Mouse (Mus musculus): Measurements from ENCODE around the gene Gab1.

Gab1 gene

DNA sequence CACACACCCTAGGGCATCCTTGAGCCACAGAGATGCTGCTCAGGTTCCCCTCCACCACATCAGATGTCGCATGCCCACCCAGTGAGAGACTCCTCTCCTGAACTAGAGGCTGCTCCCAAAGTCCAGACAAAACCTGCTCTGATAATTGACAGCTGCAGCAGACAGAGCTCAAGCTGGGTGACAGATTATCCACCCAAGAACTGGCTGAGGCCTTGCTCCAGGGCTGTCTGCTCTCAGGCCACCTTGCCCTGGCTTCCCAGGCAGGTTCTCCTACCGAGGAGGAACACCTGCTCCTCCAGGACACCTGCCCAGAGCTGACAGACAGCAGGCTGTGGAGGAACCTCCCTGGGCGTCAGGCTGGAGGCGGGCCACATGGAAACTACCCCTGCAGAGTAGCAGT, 7.6 kb downstream of the Gab1 start:
- DNase-seq (ENCODE audit: low spot score in 2 of 2), result no peak

DNA sequence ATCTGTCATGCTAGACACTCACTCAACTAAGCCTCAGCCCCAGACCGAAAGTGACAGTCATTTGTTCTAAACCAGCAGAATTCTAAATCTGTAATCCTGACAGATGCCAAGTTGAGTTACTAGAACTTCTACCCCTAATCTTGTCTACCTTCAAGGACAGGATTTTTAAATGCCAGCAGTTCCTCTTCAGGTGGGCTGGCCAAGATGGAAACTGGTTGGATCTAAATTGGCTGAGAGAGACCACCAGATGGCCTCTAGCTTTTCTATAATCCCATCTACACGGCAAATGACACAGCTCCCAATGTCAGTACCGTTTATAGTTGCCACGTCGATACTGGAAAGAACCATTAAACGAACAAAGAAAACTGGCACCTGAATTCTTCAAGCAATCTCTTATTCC, 8.9 kb downstream of the Gab1 start:
- no peak for DNase-seq (ENCODE audit: low spot score in 2 of 2)

DNA sequence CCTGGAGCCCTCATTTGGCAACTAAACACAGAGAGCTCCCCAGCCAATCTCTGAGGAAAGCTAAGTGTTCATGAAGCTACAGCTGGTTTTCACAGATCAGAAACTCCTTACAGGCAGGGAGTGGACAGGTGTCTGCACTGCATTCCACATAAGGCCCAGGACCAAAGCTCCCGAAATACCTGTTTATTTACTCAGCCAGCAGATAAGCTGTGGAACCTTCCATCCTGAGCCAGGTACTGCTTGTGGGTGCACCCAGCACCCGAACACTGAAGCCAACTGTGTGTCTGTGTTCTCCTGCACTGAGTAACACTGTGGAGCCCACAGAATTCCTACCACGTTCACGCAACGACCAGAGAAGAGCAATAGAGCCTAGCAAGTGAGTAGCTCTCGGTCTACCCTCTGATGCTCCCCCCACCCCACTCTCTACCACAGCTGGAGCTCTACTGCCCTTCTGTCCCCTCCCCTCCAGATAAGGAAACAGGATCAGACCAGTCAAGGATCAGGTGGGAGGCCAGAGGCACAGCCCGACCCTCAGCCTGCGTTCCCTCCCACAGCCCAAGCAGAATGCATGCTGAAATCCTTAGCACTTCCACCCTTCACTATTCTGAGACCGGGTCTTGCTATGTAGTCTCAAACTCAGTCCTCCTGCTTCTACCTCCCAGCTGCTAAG, 9.6 kb downstream of the Gab1 start:
- DNase-seq (ENCODE audit: low spot score in 2 of 2), result no peak

DNA sequence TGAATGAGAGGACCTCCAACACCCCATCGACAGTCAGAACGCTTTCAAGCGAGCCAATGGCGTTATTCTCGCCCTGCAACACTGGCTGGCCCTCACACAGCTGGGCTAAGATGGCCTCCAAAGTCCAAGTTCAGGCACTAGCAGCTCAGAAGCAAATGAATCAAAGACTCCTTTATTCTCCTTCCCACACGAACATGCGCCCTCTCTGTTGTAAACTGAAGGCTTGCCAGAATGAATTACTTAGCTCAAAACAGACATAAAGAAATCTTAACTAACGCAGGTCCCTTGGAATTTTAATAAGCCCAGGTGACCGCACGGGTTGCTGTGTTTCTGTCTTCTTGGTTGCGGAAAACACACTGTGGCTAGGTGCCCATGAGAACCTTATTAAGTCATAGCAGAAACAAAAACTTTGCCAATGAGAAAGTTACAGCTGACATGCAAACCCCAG, 10.4 kb downstream of the Gab1 start:
- DNase-seq (ENCODE audit: low spot score in 2 of 2), result no peak

DNA sequence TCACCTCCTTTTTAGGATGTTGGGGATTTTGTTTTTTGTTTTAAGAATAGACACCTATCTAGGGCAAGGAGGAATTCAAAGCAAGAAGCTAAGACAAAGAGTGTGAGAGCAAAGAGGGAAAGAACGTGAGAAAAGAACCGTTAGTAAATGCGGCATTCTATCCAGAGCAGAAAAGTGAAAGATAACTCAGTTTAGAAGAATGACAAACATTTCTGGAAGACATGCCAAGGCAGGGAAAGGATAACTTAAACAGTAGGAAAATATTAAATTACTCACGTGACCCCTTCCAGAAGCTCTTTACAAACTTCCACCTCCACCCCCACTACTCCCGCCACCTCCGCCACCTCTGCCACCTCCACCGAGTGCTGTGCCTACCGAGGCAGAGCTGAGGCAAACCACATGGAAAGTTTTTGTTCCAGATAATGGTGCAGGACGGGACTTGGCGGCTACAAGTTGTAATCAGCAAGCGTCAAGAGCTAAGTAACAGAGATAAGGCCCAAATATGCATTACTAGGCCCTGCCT, 11.5 kb downstream of the Gab1 start:
- no peak for DNase-seq (ENCODE audit: low spot score in 2 of 2)

DNA sequence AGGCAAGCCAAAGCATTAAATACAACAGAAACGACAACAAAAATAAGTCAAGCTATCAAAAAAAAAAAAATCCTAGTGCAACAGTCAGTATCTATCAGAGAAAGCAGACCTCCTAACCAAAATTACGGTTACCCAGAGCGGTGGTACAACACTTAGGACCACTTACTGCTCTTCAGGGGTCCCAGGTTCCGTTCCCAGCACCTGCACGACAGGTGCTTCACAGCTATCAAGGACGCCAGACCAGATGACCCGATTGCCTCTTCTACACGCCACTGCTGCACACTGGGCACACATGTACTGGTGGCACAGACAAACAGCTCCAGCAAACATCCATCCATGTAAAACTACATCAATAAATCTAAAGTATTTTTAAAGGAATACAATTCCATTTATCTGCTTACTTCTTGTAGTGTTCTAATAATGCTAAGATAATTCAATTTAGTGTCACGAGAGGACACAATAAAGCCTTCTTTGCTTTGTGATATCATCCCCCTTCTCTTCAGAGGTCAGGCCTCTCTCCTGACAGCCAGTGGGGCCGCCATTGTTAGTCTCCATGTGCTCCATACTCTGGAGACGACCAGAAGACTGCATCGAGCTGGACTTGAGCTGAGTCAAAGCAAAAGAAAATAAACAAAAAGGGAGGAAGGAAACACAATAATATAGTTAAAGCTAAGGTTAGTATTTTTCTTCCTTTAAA, 12.2 kb downstream of the Gab1 start:
- no peak for DNase-seq (ENCODE audit: low spot score in 2 of 2)

DNA sequence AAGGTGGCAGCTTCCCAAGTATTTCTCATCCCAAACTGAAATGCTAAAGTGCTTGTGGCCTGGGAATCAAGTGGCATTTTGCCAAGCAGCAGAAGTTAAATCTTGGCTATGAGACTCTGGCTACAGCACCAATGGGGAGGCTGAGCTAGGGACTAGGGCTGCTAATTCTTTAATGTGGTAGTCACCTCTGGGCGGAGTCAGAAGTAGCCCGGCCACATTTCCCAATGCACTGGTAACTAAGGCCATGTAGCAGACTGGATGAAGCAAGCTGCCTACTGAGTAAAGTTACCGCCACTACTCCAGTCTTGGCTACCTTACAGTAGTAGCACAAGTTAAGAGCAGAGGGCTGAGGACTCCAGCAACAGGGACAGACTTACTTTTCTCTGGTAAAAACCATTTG, 12.7 kb downstream of the Gab1 start:
- no peak for DNase-seq (ENCODE audit: low spot score in 2 of 2)

DNA sequence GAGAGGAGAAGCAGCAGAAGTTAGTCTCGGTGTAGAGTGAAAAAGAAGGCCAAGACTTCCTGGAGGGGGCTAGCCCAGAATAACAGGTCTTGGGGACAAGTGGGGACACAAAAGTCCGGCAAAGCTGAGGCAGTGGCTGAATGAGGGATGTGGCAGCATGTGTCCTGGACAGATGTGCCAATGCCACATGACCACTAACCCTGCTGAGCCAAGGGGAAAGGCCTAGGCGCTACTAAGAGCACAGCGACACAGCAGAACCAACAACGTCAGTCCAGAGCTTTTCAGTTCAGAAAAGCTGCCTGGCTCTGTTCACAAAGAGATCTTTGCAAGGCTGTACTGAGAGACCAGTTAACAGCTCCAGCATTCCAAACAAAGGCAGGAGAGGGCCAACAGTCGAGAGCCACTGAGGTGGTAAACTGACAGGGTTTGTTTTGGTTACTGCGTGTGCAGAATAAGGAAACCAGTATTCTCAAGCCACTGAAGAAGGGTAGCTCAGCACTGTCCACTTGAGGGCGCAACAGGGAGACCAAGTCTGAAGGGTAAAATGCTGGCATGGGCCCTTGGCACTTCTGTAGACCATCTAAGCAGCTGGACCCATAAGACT, 15.0 kb downstream of the Gab1 start:
- peak in 1 of 2 experiments; percentile 40 for DNase-seq (ENCODE audit: low spot score in 2 of 2)

DNA sequence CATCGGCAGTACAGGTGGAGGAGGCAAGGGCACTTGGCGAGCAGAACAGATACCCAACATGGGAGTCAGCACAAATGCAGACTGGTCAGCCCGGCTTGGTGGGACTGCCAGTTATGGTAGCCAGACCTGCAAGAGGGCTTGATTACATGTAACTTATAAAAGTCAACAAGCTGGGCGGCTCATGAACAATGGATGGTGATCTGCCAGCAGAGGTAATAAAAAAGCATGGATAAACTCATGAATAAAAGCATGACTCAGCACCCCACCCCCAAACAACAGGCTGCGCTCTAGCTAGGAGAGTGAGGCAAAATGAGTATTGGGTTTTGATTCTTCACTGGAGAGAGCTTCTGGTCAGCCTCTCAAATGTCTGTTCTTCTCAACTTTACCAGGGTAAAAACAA, 16.9 kb downstream of the Gab1 start:
- no peak for DNase-seq (ENCODE audit: low spot score in 2 of 2)

DNA sequence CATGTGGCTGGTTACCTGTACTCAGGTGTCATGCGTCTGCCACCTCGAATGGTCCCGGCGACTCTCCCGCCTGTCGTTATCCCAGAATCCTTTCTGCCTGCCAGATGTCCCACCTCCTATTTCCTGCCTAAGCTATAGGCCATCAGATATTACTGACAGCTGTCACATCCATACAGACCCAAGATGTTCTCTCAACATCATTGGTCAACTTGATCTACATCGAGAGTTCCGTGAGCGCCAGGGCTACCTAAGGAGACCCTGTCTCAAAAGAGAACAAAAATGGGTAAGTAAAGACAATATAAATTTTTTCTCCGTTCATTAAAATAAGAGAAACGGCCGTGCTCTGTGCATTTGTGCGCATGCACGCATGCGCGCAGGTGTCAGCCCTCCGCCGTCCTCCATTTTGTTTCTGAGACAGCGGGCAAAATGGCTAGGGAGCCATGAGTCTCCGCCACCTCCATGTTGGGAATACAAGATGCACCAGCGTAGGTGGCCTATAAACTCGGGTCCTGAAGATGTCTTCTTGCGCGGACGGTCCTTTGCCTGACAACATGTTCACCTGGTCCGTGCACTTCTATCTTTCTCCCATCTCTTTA, 21.0 kb downstream of the Gab1 start:
- no peak for DNase-seq (ENCODE audit: low spot score in 2 of 2)

DNA sequence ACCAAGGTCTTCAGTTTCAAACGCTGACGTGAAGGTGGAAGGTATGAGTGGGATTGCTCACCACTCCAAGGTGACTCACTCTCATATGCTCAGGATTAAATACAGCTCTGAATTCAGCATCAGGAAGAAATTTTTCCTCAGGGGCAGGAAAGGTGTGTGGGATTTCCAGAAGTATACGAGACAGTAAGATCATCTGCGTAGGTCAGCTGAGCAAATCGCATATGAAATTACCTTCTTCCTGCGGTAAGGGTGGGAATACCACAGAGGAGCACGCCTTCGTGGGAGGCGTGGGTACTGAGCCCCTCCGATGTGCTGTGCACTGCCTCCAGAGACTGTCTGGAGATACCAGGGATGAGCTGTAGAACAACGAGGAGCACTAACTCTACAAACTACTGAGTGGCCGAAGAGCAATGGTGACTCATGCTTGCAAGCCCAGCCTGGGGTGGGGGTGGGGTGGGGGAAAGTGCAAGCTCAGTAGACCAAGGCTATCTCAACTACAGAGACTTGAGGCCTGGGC, 22.4 kb downstream of the Gab1 start:
- DNase-seq (ENCODE audit: low spot score in 2 of 2), result no peak

DNA sequence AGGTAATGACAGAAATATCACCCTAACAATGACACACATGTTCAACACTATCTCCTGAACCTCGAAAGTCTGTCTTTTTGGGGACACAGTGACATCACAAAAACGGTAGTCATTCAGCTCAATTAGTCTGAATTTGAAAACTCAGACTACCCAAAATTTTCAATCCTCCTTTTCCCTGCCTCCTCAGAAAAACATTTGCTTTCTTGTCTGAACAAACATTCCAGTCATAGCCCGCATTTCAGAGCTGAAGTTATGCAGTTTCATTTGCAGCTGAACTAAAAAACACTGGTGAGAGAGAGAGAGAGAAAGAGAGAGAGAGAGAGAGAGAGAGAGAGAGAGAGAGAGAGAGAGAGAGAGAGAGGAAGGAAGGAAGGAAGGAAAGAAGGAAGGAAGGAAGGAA, 23.2 kb downstream of the Gab1 start:
- no peak for DNase-seq (ENCODE audit: low spot score in 2 of 2)

DNA sequence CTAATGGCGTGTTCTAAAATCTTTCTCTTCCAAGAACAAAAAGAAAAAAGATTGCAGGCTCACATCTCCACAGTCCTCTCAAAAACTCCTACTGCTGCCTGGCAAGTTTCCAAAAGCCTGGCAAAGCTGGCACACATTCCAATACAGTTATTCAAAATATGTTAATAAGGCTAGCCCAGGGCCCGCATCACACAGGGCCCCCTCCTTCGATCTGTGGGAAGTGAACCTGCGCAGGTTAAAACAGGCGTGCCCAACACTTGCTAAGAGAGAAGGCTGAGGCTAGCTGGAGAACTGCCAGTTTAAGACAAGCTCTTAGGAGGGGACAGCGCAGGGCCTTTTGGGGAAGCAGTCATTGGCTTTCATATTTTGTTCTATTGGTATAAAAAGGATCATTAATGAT, 23.7 kb downstream of the Gab1 start:
- DNase-seq (ENCODE audit: low spot score in 2 of 2), result peak in 1 of 2 experiments; percentile 54

DNA sequence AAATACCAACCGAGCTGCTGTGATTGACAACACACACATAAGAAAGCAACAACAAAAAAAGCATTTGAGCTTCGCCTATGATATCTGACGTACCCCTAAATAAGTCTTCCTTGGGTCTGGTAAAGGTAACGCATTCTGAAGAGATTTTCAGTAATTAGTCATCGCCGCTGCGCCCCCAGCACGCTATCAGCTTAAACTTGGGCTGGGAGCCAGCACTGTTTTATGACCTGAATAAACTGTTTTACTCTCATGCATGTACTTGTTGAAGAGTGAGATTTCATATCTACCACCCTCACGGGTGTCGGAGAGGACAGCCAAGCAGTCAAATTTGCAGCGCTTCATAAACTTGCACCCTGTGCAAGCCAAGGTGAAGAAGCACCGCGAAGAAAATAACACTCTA, 26.7 kb downstream of the Gab1 start:
- no peak for DNase-seq (ENCODE audit: low spot score in 2 of 2)

DNA sequence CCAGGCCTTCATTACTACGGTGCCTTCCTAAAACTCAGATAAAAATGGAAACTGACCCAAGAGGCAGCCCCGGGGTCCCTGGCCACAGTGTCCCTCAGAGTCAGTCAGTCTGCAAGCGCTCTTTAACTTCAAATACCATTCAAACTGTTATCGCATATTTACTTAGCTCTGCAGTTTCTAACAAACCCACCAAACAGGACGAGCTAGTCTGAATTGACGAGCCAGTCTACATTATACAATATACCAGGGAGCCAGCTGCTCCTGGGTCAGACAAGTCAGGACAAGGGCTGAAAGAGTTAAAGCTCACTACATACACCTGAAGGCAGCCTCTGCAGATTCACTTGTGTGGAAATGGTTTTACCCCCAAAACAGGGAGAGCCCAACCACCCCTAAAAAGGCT, 27.1 kb downstream of the Gab1 start:
- no peak for DNase-seq (ENCODE audit: low spot score in 2 of 2)

DNA sequence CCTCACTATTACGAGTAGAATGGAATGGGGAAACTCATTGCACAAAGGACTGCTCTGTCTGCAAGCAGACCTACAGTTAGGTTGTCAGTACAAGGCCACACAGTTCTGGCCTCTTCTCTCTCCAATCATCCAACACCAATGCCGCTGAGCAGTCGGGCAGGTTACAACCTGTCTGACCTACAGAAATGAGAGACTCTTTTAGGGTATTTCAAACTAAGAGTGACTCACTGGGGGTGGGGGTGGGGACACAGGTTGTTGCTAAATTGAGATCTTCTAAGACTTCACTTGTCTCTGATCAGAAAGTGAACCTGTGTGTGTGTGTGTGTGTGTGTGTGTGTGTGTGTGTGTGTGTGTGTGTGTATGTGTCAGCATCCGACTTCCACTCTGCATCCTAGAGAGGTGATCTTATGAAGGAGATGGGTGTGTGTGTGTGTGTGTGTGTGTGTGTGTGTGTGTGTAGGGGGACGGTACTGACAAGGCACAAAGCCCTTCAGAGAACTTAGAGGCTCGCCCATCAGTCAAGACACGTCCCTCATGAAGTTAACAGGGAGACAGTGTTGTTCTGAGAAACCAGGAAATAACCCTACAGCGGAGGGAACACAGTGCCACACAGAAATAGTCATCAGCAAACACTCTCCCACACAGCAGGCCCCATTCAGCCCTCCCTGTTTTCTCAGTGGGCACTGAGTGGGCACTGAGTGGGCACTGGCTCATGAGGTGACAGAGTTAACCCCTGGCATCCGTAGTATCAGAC, 27.7 kb downstream of the Gab1 start:
- DNase-seq (ENCODE audit: low spot score in 2 of 2), result no peak

DNA sequence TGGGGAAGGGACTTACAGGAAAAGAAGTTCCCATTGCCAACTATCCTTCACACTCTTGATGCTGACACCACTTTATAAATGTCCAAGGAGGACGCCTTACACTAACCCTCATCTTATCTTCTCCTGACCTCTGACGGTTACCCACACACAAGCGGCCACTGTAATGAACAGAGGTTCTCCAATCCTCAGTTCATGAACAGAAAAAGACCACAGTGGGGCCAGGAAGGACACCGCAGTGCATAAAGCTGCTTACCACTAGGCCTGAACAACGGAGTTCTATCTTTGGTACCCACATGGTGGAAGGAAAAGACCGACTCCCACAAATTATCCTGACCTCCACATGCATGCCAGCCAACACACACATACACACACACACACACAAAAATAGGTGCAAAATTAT, 28.7 kb downstream of the Gab1 start:
- no peak for DNase-seq (ENCODE audit: low spot score in 2 of 2)

DNA sequence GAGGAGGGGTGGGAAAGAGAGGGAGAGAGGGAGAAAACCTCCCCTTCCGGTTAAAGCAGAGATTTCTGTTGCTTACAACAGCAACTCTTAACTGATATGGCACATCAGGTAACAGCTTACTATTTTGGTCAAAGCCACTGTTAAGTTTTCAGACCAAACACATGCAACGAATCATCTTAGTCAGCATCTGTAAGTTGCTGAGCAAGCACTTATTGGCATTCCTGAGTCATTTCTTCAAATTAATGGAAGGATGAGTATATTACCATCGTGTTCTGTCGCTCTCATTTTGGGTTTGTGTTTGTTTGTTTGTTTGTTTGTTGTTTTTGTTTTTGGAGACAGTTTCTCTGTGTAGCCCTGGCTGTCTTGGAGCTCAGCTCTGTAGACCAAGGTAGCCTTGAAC, 30.3 kb downstream of the Gab1 start:
- no peak for DNase-seq (ENCODE audit: low spot score in 2 of 2)

DNA sequence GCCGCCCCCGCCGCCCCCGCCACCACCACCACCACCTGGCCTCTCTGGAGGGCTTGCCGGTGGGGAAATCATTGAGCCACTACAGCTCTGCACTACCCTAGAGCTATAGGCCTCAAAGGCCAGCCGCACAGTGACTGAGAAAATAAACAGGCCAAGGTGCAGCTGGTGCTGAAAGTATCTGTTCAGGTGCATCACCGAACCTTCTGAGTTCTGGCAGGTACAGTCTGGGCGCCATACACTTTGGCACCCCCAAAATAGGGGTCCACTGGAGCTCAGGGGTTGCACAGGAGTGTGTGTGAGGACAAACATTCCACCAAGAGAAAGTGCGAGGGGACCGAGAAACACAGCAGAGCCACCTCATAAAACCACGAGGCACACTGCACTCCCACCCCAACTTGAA, 31.7 kb downstream of the Gab1 start:
- DNase-seq (ENCODE audit: low spot score in 2 of 2), result no peak

DNA sequence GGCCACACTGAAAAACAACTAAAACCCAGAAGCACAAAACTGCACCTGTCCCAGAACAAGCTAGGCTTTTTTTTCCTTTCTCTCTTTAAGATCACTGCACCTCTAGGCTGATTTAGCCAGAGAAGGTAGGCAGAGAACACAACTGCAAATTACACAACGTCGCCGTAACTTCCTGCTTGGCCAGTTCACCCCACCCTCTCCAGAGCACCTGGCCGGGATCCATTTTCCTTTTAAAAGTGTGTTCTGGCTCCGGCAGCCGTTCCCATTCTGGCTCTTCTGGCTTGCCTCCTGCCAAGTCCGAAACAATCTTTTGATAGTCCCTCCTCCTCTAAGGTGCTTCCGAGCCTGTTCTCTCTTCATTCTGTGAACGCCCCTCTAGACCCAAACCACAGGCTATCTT, 32.4 kb downstream of the Gab1 start:
- DNase-seq (ENCODE audit: low spot score in 2 of 2), result no peak

DNA sequence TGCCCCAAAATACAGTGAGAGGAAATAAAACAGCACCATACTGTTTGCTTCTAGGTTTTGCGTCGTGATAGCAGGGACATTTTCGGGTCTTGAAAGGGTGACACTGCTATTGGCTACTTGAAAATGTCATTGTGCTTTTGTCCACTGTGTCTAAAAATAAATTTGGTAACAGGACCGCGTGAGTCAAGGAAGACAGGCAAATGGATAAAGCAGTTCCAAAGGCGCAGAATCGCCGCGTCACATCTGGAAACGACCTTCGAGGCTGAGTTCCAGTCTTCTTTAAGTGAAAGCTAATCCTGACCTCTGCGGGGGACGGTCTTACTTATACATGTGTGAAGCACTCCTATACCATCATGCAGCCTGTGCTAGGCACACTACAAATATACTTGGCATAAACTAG, 35.0 kb downstream of the Gab1 start:
- DNase-seq (ENCODE audit: low spot score in 2 of 2), result no peak
